Mouse (Mus musculus): ENCODE data around the gene Tmod3.
"Not testable (repeated sequence)": the region's sequence is repeated elsewhere in the genome, so short reads cannot be mapped to it uniquely, and the experiment has no call there.

Tmod3 gene

DNA sequence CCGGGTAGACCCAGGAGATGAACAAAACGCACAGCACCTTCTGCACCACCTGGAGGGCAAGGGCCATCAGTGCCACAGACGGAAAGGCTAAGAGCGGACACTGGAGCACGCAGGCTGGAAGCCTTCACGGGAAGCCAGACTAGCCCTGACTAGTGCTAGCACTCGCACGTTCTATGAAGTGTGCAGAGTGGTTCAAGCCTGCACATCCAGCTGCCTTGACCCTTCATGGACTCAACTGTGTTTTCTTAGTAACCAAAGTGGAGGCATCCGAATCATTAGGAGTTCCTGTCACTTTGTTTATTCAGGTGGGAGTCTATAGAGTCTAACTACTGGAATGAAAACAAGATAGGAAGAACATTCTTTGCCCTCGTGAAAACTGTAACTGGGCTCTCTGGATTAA, 63.5 kb downstream of the Tmod3 start:
- DNase-seq (ENCODE audit: low read depth, low spot score) = no peak

DNA sequence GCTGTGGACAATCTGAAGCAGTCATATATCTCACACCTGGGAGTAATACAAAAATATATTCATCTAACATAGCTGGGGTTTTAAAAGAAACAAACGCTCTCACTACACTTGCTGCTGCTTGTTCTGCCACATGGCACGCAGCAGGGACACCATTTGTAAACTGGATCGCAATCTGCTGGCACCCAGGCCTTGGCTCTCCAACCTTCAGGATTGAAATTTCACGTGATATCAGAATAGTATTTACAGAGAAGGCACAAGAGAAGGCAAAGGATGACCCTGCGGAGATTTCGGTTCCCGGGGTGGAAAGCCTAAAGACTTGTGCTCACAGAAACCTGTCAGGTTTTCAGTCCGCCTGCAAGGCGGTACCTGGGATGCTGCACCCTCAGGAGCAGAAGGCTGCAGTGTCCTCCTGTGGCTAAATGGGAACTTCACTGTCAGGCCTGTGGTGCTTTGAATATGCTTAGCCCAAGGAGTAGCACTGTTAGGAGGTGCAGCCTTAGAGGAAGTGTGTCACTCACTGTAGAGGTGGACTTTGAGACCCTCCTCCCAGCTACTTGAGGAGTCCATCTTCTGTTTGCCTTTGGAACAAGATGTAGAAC, 65.0 kb downstream of the Tmod3 start:
- DNase-seq (ENCODE audit: low read depth, low spot score) = no peak

DNA sequence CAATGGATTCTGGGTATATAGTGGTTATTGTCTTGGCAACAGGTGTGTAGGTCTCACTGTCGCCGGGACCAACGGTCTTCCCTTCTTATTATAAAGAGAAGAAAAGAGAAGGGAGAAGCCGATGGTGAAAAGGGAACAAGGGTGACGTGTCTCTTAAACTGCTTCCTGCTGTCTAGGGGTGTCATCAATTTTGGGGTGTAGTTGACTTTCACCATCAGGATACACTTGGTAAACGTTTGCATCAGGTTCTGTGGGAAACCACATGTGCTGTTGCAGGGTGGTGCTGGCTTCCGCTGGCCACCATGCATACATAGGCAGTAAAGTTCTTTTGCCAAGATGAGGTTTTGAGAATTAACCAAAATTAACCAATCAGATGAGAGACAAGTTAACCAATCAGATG, 71.2 kb downstream of the Tmod3 start:
- not testable (repeated sequence) for DNase-seq (ENCODE audit: low read depth, low spot score)

DNA sequence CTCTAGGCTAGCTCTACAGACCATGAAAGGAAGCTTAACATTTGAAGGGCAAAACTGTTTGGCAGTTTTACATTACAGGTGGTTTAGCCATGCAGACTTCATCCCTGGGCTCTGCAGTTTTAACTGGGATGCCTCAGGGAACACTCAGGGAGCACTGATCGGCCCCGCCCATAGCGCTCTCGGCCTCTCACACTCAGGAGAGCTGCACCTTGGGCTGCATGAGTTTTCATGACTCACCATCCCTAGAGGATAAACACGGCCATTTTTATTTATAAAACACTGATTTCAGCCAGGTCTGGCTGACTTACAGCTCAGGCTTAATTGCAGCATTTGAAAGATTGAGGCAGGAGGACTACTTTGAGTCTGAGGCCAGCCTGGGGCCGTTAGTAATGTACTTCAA, 74.2 kb downstream of the Tmod3 start:
- DNase-seq (ENCODE audit: low read depth, low spot score) = no peak

DNA sequence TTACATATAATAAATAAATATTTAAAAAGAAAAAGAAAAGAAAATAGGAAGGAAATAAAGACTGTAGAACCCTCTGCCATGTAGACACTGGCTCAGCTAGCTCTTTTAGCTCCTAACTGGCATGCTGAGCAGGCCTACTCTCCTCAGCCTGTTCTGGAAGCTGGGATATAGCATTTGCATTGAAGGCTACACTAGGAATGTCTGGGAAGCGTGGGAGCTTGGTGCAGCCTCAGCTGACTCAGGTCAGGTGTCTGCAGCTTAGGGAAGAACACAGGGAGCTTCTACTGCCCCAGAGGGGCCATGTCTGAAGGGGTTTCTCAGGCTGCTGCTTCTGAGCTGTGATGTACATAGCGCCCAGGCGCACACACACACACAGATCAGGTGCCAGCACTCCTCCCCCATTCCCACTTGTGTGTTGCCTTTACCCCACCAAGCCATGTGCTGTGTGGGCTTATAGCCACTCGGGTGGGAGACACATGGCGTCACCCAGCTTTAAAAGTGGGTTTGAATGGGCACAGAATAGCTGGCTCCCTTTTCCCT, 78.9 kb downstream of the Tmod3 start:
- no peak for DNase-seq (ENCODE audit: low read depth, low spot score)

DNA sequence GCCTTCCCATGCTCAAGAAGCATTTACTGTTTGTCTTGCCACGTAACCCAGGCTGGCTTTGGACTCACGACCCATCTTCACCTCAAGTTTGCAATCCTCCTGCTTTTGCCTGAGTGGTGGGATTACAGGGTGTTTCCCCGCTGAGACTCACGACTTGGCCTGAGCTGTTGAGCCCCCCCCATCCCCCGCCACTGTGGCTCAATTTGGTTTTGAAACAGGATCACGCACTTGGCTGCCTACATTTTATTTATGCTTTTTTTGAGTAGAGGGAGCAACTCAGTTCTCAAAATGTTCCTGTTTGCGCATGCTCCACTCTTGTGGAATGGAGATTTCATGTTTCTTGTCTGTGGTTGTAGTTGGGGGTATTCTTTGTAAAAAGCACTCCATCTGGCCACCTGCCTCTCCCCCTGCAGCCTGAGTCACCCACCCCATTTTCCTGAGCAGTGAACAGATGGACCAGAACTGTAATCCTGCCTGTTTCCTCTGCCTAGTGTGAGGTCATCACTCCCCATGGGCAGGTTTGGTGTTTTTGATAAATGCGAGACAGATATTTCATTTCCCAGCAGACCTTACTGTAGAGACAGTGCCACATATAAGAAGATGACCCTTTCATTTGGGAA, 80.2 kb downstream of the Tmod3 start:
- no peak for DNase-seq (ENCODE audit: low read depth, low spot score)

DNA sequence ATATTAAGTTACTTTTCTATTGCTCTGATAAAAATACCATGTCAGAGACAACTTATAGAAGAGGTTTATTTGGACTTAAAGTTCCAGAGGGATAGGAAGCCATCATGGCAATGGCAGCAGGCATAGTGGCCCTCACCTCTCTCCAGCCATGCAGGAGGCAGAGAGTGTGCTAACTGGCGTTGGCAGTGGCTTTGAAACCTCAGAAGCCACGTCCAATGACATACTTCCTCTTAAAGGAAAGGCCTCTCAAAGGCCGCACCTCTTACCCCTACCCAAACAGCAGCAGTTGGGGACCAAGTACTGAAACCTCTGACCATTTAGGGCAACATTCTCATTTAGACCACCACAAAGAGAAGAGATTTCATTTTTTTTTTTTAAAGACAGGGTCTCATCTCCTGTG, 82.2 kb downstream of the Tmod3 start:
- no peak for DNase-seq (ENCODE audit: low read depth, low spot score)

DNA sequence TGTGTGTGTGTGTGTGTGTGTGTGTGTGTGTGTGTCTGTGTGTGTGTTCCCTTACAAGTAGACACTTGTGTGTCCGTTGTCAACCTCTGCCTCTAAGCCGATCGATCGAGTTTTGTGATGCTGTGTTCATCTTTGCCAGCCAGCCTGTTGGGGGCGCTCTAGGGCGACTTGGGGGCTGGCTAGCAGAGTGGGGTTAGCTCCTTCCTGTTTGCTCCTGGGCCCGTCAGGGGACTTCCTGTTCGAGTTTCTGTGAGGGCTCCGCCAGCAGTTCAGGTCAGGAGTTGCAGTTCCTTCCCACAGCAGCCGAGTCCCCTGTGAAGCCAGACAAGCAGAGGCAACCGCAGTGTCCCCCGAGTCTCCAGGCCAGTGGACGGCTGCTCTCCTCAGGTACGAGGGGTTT, 91.2 kb downstream of the Tmod3 start:
- DNase-seq (ENCODE audit: low read depth, low spot score) = peak; percentile 57

DNA sequence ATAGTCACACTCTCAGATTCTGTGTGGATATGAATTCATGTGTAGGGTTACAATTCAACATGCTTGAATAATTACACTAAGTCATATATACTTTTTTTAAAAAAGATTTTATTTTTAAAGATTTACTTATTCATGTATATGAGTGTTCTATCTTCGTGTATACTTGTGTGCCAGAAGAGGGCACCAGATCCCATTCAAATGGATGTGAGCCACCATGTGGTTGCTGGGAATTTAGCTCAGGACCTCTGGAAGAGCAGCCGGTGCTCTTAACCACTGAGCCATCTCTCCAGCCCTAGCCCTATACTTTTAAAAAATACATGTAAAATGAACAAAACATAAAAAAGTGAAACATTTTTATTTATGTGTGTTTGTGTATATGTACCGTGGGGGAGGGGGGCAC, 91.9 kb downstream of the Tmod3 start:
- DNase-seq (ENCODE audit: low read depth, low spot score) = no peak

DNA sequence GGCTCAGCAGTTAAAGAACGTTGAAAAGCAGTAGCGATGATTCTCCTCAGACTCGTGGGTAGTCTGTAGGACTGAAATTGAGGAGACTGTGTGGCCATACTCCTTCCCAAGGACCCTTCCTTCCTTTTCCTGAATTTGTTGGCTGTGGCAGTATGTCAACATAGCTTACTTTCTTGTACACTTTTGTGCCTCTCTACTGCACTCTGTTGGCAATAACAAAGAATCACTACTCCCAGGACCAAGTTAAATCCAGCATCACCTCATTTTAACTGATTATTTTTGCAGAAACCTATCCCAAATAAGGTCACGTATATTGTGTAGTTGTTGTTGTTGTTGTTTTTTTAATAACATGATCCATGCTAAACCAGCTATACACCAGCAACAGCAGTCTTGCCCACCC, 92.8 kb downstream of the Tmod3 start:
- peak; percentile 8 for DNase-seq (ENCODE audit: low read depth, low spot score)

DNA sequence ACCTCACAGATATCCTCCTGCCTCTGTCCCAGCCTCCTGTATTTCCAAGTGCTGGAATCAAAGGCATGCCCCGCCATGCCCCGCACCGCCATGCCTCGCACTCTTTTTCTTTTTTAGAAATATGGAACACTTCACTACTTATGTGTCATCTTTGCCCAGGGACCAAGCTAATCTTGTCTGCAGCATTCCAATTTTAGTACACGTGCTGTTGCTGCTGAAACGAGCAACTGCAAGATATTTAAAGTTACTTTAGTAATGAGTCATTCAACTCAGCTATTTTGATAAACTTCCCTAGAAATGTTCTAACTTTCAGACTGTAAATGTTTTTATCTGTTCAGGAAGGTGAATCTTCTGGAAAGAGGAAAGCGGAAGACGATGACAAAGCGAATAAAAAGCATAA, 93.6 kb downstream of the Tmod3 start:
- no peak for DNase-seq (ENCODE audit: low read depth, low spot score)

DNA sequence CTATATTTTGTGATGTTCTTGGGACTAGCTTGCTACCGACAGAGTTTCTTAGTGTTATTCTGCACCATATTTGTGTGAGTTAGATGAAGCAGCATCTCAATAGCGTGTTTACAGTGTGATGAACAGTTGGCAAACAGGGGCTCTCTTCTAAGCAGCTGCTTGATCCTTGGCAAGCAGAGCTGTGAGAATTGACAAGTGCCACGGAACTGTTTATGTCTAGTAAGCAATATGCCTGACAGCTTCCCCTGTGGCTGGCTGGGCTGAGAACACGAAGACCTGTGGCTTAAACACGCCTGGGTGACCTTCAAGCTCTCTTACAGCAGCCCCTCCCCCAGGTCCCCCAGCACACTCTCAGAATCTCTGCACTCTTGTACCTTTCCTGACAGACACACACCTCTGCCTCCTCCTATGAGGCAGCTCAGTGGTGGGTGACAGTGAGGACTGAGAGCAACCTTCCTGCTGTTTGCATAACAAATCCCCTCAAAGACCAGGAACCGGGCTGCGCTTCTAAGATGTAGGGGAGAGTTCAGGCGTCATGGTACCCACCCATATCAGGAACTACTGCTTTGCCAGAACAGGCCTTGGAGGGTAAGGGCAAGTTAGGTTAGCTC, 96.3 kb downstream of the Tmod3 start:
- no peak for DNase-seq (ENCODE audit: low read depth, low spot score)

DNA sequence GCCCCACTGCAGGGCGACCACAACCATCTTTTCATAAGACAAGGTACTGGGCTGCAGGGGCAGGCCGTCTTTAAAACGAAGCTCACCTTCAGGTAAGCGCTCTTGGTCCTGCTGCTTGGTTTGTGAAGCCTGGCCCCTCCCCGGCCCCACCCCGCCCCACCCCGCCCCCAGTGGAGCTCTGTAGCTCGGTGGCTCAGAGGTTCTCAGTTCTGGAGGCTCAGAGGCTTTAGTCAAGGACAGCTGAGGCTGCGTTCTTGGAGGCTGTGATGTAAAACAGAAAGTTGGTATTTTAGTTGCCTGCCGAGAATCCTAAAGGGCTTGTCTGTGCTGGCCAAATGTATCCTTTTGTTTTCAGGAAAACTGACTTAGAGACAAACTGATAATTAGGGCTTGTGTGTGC, 103.8 kb downstream of the Tmod3 start:
- DNase-seq (ENCODE audit: low read depth, low spot score) = no peak

DNA sequence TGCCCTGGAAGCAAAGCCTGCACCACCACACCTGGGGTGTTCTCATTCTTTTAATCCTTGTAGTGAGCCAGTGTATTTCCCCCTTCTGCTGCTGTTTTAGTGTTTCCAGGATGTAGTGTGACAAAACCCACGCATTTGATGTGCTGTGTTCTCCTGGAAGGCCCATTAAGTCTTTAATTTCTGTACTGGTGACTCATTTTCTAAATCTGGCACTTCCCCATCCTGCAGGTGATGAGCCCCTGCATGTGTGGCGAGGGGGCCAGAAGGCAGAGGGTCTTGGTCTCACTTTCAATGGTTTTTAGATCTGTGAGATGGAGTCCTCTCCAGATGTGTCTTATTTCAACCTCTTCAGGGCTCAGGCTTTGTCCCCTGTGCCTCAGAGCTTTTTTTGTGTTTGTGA, 105.5 kb downstream of the Tmod3 start:
- DNase-seq (ENCODE audit: low read depth, low spot score) = no peak

DNA sequence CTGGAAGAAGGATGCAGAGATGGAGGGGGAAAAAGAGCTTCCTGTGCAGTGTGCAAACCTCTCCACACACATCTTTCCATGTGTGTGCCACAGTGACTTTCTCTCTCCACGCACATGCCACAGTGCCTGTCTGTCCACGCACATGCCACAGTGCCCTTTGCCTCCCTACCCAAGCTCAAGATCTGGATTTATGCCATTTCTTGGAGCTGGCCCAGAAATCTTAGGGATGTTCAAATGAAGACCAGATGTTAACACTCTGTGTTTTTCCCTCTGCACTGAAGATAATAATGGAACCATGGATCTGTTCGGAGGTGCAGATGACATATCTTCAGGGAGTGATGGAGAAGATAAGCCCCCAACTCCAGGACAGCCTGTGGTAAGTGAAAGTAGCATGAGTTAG, 111.4 kb downstream of the Tmod3 start:
- no peak for DNase-seq (ENCODE audit: low read depth, low spot score)
